Mouse (Mus musculus): ENCODE measurements at regions not wholly inside any gene's neighbourhood (a gene's known extent, or its start where the extent isn't known, plus 50 kb on each side); places are given as distances from the start of the nearest gene placed in this dataset.

DNA sequence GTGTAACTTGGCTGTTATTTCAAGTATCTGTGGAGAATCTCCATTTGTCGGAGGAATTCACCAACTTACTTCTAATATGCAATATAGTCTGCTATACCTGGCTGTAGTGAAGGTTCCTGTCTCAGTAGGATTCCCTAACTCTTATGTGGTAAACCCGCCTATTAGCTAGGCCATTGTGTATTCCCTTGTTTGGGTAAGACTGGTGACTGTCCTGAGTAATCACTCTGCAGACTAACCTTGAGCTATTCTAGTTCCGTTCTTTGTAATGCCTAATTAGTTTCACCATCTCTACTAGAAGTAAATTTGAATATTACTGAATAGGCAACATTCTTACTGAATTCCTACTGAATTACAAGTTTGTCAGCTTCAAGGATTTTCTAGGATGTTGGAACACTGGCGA lies 1380.8 kb upstream of the 1700008P02Rik start:
- DNase-seq = no peak

- DNase-seq = no peak
These were observed 1372.1 kb upstream of the 1700008P02Rik start for GRCm38 (mm10) chr3:7992322-7992721.

DNA sequence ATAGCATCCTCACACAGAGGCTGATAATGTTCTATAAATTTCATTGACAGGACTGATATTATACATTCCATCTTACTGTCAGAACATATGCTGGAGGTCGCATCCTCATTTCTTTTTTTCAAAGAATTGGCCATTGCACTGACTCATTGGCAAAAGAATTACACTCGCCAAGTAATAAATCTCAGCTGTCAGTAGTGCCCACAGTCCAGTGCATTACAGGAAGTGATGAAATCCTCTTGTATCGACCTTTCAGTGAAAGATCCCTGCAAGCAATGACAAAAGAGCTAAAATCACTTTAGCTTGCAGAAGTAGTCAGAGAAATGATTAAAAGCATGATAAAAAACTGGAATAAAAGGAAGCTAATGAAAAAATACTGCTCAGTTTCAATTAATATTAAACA lies 1353.0 kb upstream of the 1700008P02Rik start:
- DNase-seq = no peak

DNA sequence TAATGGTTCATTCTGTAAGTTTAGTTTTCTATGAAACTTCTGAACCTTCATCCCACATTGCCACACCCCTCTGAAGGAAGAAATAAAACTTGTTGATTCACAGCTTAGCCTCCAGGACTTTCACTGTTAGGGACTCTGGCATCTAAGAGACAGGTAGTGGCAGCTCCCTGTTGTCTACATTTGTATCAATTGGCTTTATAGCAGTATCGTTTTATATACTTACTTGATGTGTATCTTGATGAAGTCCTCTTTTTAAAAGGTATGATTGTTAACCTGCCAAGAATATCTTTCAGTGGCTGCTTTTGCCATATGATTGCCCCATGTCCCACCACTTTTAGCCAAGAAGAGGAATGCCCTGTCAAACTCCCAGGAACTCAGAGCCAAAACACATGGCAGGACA lies 1333.7 kb upstream of the 1700008P02Rik start:
- no peak for DNase-seq

DNA sequence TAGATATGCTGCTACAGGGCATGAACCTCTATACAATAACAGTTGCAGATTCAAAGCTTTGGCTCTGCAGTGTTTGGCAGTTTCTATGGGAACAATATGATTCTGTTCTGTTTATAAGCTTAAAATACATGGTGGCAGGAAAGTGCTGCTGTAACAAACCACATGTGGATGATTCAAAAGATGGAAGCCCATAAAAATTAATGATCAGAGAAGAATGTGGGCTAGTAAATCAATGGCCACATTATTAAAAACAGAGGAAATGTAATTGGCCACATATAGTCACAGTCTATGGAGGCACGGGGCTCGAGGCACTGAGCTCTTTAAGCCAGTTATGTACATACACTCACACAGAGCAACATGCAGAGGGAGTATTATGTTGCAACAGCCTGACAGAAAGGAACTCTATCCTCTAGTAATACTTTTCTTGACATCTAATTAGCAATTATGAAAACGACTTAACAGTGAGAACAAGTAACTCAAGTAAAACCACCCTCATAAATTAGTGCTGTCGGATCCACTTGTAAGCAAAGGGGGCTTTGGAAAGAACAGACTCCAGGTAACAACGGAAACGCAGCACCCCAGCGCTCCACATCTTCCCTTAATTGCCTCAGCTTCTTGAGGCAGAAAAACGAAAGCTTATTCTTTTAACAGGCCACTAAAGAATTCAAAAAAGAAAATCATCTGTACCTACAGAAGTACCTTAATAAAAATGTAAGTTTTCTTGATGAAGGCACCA lies 1323.6 kb upstream of the 1700008P02Rik start:
- no peak for DNase-seq

All from cerebellum, postnatal 14 days (tissue).